Mouse (Mus musculus): ENCODE data around the gene Chd6. TPM values are rescaled to one million over a fixed set of nuclear protein-coding genes. Genes with fewer than 3 reads are reported as not detected.

Chd6 gene
- polyA plus RNA-seq (2014; fragmentation: Illumina TruSeq; extraction: RNeasy Lipid Tissue Mini Kit (QIAGEN cat#74804); ENCODE audit: low read depth, low replicate concordance) = 20.2 TPM

DNA sequence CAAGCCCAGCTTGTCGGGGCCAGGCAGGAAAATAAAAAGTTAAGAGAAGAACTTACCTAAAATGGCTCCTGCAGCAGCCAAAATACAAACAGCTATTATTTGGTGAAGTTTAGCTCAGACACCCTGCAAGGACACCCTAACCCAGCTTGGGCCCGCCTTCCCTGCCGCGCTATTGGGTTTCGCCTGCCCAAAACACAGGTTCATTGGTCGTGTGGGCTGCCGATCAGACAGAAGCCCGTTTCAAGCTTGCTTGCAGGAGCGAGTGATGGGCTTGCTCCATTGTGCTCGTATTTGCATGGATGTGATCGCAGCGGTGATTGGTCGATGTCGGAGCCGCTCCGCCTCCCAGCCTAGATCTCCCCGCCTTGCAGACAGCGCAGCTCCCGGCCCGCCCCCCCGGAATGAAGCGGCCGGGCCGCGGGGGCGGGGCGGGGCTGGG, at the start of gene Chd6:
Chd6 (minus strand) TSS at position 143 of the 439 bp plus-strand sequence.

DNA sequence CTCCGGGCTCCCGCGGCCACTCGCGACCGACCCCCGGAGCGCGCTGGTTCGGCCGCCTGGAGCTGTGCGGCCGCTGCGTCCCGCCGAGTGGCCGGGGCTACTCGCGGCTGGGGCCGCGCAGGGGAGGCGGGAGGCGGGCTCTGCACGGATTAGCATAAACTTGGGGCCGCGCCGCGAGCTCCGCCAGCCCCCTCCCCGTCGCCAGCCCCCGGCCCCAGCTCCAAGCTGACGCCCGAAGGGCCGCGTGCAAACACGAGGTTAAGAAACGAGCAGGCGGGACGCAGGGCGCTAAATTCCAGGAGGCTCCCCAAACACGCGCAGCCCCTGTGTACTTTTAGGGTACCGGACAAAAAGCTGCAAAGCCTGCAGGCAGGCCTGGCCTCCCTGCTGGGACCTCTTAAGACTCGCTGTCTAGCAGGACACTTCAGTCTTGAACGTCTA, 196.6 kb downstream of the Chd6 start, which contains the start of gene Emilin3:
Emilin3 (minus strand) TSS at position 98 of the 441 bp plus-strand sequence.

Other genes starting within 250 kb of the Chd6 start
- 19.2 TPM for gene Zhx3, start 236.1 kb downstream of the Chd6 start, polyA plus RNA-seq (2014; fragmentation: Illumina TruSeq; extraction: RNeasy Lipid Tissue Mini Kit (QIAGEN cat#74804); ENCODE audit: low read depth, low replicate concordance)
- 0.81 TPM for gene Lpin3, start 228.4 kb downstream of the Chd6 start, polyA plus RNA-seq (2014; fragmentation: Illumina TruSeq; extraction: RNeasy Lipid Tissue Mini Kit (QIAGEN cat#74804); ENCODE audit: low read depth, low replicate concordance)
- not detected for gene Emilin3, start 196.7 kb downstream of the Chd6 start, polyA plus RNA-seq (2014; fragmentation: Illumina TruSeq; extraction: RNeasy Lipid Tissue Mini Kit (QIAGEN cat#74804); ENCODE audit: low read depth, low replicate concordance)